Mouse (Mus musculus) thymus, adult 18-20 months (tissue): ENCODE data around the gene Pacrg.

ENCODE experiments used
- DNase-seq, 2 experiments: peaks; one replicate each; pipeline ENCODE4 v3.0.0; 2022; ENCODE audit warnings: mixed read lengths in 2 of 2

The Pacrg gene

DNA sequence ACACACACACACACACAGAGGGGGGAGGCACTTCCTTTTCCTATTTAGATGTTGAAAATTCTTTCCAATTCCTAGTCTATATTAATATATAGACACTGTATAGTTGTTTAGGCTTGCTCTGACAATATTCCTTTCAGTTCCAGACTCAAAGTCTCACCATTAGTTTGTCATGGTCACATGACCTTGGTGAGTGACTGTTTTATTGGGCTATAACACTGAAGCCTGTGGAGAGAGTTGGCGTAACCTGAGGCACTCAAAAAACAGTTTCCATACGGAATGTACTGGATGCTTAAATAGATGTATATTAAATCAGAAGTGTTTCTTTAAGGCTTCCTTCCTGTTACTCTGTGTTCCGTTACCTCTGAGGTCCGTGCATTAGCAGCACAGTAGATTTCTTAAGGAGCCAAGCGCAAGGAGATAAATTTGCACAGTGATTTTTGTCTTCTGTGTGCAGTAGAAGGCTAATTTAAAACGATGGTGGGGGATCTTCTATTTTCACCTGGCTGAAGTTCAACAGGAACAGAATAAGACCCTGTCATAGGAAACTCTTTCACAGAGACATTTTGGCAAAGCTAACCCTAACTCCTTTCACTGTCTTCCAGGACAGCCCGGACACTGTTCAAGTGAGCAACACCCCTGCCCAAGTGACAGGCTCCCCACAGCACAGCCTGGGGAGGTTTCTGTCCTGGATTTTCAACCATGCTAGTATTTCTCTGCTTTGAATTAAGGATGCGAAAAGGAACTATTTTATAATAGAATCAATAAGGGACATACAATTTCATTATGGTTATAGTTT lies 349.5 kb downstream of the Pacrg start:
- DNase-seq, result no peak

DNA sequence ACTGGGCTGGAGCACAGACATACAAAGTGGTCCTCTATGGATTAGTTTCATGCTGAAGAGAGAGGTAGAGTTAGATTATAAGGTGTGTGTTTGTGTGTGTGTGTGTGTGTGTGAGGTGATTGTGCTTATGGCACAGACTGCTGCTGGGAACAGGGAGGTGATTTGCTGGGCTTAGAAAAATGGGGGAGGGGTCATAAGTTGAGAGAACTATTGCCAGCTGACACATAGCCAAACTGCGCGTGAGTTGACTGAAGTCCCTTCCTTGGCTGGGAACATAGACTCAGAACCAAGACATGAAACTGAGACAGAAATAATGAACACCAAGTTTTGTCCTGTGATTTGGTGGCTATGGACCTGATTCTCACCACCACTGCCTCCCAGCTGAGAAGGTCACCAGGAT lies 351.2 kb downstream of the Pacrg start:
- DNase-seq, result no peak

DNA sequence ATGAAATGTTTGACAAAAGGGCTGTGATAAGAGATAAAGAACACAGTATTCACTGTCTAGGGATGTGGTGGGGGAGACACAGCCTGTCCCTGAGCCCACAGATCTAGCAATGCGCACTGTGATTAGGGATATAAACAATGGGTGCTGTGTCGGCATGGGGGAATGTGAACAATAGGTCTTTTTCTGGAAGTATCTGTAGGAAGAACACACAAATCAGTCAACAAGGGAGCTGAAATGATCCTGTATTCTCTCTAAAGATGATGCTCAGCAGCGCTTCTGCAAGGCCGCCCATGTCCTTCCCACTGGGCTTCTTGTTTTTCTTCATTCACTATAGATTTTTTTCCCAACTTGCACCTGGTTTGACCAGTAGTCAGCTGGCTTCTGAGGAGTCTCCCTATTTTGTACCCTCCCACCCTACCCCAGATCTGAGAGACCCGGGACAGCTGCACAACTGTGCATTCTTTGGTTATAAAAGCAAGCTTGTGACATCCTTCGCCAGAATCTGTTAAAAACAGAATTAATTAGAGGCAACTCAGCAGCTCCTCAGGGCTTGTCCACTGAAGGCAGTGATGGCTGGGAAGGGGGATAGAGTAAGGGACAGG lies 356.1 kb downstream of the Pacrg start:
- DNase-seq, result no peak

DNA sequence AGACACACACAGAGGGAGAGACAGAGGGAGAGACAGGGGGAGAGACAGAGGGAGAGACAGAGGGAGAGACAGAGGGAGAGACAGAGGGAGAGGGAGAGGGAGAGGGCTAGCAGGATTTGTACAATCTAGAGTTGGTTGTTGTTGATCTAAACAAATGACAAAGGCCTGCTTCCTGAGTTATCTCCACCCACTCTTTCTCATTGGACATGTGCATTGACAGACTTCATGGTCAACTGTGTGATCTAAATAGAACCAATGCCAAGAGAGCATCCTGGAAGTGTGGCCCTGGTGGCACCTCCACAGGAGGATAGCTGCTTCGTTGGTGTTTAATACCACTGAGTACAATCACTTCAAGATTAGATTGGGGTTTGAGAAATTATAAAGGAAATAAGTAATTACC lies 359.0 kb downstream of the Pacrg start:
- DNase-seq, result no peak

DNA sequence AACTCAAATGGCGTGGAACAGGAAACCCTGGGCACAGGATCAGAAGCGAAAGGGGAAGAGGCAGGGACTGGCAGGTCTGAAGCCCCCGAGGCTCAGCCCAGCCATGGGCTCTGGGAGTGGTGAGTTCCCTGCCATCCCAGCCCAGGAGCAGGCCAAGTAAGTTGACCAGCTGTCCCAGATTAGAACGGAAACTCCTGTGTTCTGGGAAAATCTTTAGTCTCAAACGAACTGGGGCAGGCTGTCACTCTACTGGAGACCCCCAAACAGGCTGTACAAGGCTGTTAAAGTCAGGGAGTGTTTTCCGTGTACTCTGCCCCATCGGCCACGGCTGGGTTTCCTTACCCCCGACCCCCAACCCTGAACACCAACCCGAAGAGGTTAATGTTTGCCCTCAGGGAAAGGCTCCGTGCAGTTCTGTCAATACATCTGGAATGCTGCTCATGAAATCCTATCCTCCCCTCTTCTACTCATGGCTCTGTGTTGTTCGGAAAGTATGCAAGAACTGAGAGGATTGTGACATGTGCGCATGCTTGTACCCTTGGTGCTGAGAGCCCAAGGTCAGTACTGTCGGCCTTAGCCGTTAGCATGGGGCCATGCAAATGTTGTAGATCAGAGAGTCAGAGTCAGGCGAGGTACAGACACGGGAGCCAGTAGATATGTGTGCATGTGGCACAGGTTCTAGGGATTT lies 360.9 kb downstream of the Pacrg start:
- DNase-seq, result no peak

DNA sequence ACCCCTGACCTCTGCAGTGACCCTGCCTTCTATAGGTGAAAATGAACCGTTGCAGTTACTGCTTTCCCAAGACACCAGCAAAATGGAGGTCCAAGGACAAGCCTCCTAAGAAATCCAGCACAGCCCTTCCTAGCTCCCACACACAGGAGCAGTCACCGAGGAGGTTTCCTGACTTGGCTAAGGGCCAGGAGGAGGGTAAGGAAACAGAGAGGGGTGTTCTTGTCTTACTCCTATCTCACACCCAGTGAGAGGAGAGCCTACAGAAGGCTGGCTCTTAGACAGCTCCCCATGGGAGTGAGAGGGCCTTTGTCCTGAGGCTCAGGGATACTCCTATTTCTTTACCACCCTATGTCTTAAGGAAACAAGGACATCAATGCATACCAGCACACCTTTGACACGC lies 361.7 kb downstream of the Pacrg start:
- no peak for DNase-seq

DNA sequence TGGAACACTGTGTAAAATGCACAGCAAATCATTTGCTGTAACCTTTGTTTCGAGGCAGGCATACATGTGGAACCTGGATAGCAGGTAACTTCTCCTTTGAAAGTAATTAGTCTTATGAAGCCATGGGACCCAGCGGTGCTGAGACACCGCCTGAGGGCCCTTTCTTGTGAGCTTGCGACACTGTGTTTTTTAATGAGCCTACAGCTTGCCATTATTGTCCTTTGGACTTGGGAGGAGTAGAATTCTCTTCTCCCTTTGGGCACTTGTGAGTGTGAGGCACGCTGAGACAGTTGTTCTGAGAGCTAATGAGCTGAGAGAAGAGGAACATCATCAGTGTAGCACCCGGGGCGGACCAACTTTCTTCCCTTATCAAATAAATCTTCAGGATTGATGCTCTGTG lies 363.3 kb downstream of the Pacrg start:
- no peak for DNase-seq

DNA sequence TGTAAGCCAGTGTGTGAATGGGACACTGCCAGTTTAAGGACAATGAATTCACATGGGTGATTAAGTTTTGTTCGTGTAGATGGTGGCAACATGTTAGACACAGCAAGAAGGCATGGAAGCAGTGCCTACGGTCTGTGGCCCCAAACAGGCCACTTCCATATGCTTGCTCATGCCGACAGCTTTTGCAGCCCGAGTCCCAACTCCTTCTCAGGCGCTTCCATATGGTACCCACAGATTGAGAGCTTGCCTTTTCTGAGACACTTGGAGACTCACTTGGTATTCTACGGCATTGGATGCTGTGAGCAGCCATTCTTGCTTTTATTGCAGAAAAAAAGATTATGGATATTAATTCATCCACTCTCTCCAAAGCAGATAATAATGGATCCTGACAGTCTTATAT lies 365.1 kb downstream of the Pacrg start:
- DNase-seq, result no peak

DNA sequence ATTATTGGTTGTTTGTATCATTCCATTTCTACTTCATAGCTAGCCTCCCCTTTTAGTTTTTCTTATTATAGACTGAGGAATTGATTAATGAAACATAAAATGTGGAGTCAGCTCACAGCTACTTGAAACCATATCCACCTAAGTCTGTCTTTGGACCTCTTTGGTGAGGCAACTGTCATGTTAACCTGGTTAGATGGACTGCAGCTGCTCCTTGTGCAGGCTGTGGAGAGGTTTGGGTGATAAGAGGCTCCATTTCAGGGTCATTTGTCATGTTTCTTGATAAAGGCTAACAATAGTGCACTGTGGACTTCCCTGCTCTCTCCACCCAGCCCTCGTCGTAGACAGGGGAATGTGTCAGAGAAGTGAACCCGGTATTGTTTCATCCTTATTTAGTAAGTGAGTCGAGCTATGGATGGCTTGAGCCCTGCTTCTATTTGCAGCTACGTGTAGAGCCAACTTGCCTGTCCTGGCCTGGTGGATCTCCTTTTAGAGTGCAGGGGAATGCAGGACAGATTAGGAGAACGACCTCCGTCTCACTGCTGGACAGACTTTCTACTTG lies 366.2 kb downstream of the Pacrg start:
- no peak for DNase-seq

DNA sequence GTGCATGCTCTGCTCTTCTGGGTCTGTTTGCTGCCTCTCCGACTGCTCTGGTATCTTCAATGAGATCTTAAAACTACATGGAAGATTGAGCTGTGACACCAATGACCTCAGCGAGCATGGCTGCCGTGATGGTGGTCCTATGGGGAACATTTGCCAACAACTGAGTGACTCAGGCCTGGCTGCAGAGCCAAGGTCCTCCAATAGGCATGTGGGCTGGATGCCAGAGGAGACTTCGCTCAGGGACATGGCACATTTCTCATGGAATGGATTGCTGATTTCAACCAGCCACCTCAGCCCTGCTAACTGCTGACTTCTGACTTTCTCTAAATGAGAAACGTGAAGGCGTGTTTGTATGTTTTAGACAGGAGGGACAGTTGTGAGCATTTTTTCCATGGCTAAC lies 366.9 kb downstream of the Pacrg start:
- DNase-seq, result no peak

DNA sequence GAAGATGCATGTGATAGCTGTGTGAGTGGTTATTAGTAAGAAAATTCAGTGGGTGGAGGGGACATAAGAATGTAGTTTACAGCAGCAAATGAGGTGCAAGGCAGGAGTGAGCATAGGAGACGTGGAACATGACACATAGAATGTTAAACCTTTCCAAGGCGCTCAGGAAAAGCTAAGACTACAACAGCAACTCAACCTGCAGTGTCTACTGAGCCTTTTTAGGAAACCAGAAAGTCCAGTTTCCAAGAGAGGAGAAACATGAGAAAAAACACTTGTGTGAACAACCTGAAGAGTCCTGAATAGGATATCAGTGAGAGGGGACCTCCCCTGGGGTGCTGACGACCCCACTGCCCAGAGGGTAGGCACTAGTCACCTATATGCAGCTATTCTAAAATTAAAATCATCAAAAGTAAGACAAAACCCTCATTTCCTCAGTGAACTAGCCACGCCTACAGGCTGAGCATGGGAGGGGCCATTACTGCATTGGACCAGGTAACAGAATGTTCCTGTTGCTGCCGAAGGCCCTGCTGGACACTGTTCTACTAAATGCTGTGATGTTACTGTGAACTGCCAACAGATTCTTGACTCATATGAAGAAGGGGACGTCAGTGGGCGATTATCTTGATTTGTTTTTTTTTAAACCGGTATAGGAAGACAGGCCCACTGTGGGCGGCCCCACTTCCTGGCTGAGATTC lies 370.1 kb downstream of the Pacrg start:
- DNase-seq, result no peak

DNA sequence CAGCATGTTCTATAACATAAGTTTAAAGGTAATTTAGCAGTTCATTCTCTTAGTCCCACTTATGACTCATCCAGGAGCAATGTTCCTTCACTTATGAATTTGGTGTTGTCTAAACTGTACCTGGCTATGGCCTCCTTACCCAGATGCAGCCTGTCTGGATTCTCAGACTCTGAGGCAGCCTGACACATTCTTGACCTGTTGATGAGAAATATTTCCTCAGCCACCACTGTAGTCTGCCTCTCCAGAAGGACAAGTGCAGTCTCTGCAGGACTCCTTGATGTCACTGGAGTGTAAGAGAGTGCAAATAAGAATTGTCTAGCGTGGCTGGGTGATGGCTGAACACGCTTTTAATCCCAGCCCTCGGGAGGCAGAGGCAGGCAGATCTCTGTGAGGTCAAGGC lies 373.0 kb downstream of the Pacrg start:
- no peak for DNase-seq

DNA sequence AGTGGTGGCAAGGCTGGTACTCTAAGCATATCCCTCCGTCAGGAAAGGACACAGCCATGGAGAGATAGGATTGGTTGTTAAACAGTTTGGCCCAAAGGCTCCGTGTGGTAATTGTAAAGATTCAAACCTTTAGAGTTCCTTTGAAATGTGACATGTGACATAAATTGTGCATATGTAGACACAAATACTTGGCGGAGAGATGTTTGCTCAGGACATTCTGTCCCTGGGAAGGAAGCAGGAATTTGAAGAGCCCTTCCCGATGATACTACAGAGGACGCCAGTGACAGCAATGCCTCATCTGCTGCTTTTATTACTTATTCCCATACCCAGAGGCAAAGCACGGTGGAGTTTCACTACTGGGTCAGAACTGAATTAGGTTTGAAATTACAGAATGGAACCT lies 374.6 kb downstream of the Pacrg start:
- DNase-seq, result no peak

DNA sequence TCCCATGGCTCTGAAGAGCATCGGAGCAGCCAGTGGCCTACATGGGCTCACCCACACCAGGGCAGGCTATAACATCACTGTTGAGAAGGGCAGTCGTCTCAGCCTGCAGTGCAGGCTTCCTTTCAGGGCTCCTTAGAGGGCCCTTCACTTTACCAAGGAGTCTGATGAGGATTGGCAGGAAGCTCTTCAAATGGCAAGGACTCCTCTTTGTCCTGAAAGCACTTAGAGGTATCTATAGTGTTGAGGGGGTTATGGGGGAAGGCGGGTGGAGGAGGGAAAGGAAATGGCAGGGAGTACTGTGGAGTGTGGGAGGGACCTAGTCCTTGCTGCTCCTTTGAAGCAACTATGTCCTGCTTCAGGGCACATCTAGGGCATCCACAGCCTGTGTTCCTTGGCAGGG lies 375.4 kb downstream of the Pacrg start:
- DNase-seq, result no peak

DNA sequence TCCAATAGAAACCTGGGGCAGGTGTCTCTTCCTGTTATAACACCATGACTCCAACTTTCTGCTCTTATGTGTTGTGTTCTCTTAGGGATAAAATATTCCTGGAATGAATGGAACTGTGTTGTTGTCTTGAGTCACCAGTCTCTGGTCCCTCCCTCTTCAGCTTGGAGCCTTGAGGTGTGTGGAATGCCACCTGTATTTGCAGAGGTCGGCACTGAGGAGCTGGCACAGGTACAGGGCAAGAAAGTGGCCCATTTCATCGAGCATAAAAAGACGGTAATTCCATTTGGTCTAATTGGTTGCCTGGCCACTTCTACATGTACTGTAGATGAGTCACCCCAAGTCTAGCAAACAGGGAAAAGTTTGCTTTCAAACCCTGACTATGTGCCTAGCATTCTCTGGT lies 376.5 kb downstream of the Pacrg start:
- DNase-seq, result no peak

DNA sequence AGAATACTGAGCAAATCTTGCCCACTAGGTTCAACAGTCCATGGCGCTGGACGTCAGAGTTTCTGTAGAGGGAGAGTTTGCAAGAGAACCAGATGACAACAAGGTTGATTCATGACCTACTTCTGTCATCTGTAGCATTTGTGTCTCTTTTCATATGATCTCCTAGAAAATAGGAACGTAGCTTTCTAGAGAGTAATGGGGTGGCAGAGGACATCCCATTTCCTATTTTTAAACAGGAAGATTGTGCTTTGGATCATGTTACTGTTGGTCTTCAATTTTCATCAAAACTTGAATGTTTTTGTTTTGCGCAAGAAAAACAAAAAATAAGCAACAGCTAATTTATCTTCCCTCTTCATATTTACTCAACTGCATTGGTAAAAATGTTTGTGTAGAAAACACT lies 379.2 kb downstream of the Pacrg start:
- DNase-seq, result no peak

DNA sequence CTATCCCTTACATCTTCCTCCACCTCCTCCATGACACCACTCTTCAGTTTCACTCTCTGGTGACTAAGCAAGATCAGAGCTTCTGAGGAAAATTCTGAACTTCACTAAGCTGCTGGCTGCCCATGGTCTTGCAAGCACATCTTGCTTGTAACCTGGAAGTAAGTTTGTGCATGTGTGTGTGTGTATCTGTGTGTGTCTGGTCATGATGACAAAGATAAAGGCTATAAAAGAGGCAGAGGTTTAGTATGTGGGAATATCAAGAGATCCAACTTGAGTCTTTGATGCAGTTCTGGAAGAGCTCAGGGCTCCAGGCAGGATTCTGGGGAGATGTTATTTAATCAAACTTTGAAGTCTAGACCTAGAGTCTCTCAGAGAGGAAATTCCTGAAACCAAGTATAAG lies 381.4 kb downstream of the Pacrg start:
- DNase-seq, result no peak

DNA sequence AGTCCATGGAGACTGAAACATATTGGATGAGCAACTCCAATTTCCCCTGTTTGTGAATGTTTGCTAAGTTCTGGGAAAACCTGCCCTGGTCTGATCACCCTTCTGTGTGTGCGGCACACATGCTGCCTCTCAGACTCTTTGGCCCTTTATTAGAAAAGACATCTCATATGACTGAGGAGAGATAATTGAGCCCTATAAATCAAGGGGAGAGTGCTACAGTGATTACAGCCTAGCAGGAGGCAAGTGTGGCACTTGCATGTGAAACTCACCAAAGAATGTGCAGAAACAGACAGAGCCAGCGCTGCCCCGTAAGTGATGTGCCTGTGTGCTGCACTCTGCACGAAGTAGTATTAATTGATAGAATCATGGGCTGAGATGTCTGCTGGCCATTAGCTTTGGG lies 383.7 kb downstream of the Pacrg start:
- DNase-seq, result no peak

DNA sequence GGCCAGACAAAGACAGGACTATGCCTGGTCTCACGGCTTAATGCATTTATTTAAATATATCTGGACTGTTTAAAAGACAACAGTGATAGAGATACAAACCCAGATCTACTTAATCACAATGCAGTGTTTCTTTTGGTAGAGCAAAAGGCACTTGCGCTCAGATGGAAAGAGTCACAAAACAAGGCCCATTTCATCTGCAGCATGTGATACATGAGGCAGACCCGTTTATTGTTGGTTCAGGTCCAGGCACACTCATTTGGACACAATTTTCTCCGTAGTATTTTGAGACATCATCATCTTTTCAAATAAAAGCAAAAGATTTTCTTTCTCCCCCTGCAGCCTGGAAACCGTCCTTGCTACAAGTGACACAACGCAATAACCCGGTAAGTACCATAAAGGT lies 384.1 kb downstream of the Pacrg start:
- no peak for DNase-seq

DNA sequence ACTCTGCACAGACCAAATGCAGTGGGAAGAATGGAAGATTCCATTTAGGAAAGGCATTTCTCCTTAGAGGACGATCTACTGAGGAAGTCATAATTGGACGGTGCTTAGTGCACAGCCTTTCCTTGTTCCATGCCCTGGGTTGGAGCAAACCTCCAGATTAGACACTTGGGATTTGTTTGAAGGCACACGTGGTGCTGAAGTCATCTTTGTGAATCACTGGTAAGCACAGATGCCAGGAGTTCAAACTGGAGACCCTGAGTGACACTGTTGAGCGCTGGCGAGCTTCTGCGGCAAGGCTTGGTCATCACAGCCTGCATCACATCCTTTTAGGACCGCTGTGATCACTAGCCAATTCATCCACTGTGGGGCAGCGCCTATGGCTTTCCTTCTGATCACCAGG lies 385.7 kb downstream of the Pacrg start:
- DNase-seq, result no peak

DNA sequence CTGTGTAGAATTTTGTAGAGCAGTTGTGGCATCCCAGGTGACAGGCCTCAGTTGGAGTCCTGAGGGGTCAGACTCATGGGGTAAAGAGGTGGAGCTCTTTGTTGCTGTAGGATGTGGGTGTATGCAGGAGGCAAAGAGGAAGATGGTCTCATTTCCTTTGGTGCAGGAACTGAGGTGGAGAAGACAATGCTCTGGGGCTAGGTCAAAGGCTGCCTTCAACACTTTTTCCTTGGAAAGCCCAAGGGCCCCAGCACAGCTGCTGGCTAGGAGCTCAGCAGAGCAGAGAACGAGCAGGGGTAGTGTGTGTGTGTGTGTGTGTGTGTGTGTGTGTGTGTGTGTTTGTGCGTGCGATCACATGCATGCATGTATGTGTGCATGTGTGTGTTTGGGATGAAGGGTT lies 387.3 kb downstream of the Pacrg start:
- no peak for DNase-seq

DNA sequence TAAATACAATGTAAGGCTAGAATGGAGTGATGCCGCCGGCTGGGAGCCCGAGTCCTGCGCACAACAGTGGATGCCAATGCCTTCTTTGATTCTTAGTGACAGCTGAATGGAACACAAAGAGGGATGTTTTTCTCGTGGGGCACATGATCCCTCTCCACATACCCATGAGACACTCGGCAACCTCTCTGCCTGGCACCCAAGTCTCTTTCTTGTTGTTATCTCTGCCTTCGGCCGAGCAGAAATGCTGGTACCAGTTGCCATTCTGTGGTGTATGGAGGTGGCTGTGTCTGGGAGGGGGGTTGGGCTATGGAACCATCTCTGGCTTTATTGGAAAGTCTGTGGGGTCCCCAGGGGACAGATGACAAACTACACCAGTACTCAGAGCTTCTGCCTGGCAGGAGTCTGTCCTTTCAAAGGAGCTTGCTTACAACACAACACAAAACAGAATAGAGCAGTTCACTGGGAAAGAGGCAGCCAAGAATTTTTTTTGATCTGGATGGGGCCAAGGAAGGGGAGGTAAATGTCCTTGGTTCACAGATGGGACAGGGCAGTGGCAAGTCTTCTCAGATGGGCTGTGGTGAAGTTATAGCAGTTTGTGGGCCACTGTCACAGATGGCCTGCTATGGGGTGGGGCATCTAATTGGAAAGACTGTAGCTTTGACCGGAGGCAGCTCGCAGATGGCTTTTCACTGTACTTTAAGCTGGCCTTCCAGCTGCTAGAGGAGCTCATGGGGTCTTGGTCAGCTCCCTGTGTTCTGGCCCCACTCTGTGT lies 388.6 kb downstream of the Pacrg start:
- DNase-seq, result no peak
